11 mouse cellular contexts compared by ENCODE assay signal in the genomic region with DNA sequence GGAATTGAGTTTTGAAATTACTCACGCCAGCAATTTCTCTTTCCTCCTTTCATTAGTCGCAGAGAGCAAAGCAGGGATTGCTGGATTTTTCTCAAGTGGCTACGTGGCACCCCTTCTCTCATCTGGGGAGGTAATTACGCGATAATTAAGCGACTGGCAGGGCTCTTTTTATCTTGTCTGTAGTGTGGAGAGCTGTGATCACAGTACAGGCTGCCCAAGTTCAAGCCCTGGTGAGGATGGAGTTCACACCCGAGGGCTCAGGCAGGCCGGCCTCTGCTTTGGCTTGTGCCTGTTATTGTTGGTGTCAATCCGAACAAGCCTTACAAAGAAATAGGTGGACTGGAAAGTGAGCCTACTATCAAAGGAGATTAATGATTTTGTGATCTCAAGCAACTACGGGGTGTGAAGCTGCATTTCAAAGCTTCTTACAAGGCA. TPM values are rescaled to one million over a fixed set of nuclear protein-coding genes. Genes with fewer than 3 reads are reported as not detected.
DNase-seq lines count a peak whose midpoint lies in the region; ATAC-seq and TF ChIP-seq lines count a peak whose summit lies in the region.
"Had no signal": no experiment of that assay in that cellular context is flagged by ENCODE, and none has a peak within 500 bp of the region (broad histone marks: within the 10 kb centered on the region; RNA-seq: fewer than 3 reads in every experiment).

No protein-coding gene starts in this region.

- H3K4me1 ChIP-seq in kidney, embryonic 15.5 days: peaks cover 36% of the 10 kb centered on the region
- peaks cover 25% of the 10 kb centered on the region for H3K4me1 ChIP-seq in embryonic facial prominence, embryonic 13.5 days
- no peaks in the 10 kb centered on the region for H3K4me1 ChIP-seq in intestine, postnatal 0 days (replicated peaks; ENCODE audit: control insufficient read depth, insufficient read depth, low read length)
- H3K4me1 ChIP-seq in neural tube, embryonic 12.5 days: peaks cover 23% of the 10 kb centered on the region

- no peak for ATAC-seq in kidney, embryonic 15.5 days (replicated peaks; ENCODE audit: low FRiP score)
- no peak for ATAC-seq in embryonic facial prominence, embryonic 13.5 days (ENCODE audit: insufficient number of reproducible peaks, insufficient read depth, low FRiP score, low TSS enrichment, low read depth)
- ATAC-seq in intestine, postnatal 0 days: no peak
- ATAC-seq in neural tube, embryonic 12.5 days (ENCODE audit: low FRiP score, low read depth): no peak
- ATAC-seq: Patski had no signal

- H3K4me3 ChIP-seq in kidney, embryonic 15.5 days (replicated peaks): peak overlapping the region; percentile 35
- H3K4me3 ChIP-seq in embryonic facial prominence, embryonic 13.5 days: no peak overlapping the region
- peak overlapping the region; percentile 55 for H3K4me3 ChIP-seq in intestine, postnatal 0 days (ENCODE audit: low read depth, low read length)
- H3K4me3 ChIP-seq in neural tube, embryonic 12.5 days: no peak overlapping the region

- no peak for TF ChIP-seq CTCF in intestine, postnatal 0 days (IDR thresholded peaks at IDR 0.05; ENCODE audit: low read depth)

- H3K27me3 ChIP-seq in kidney, embryonic 15.5 days: peaks cover 90% of the 10 kb centered on the region
- peaks cover 91% of the 10 kb centered on the region for H3K27me3 ChIP-seq in embryonic facial prominence, embryonic 13.5 days
- H3K27me3 ChIP-seq in intestine, postnatal 0 days (replicated peaks; ENCODE audit: control insufficient read depth, insufficient read depth, low read length): peaks cover 43% of the 10 kb centered on the region
- peaks cover 78% of the 10 kb centered on the region for H3K27me3 ChIP-seq in neural tube, embryonic 12.5 days (replicated peaks)

- H3K36me3 ChIP-seq in kidney, embryonic 15.5 days: no peaks in the 10 kb centered on the region
- no peaks in the 10 kb centered on the region for H3K36me3 ChIP-seq in embryonic facial prominence, embryonic 13.5 days
- no peaks in the 10 kb centered on the region; the same call in 1 of the 2 replicates for H3K36me3 ChIP-seq in intestine, postnatal 0 days (ENCODE audit: control insufficient read depth, insufficient read depth)
- H3K36me3 ChIP-seq in neural tube, embryonic 12.5 days: no peaks in the 10 kb centered on the region

- H3K4me2 ChIP-seq in kidney, embryonic 15.5 days: peak overlapping the region; percentile 57; the same call in 1 of the 2 replicates
- 0 out of 2 replicates have a peak overlapping the region, but pooled peaks have one; percentile 55 for H3K4me2 ChIP-seq in embryonic facial prominence, embryonic 13.5 days
- H3K4me2 ChIP-seq in intestine, postnatal 0 days (replicated peaks; ENCODE audit: low read depth): peak overlapping the region; percentile 74
- peak overlapping the region; percentile 62 for H3K4me2 ChIP-seq in neural tube, embryonic 12.5 days (replicated peaks)

- H3K27ac ChIP-seq in kidney, embryonic 15.5 days: no peak overlapping the region
- H3K27ac ChIP-seq in embryonic facial prominence, embryonic 13.5 days: no peak overlapping the region
- peak overlapping the region; percentile 90 for H3K27ac ChIP-seq in intestine, postnatal 0 days (ENCODE audit: low read depth, low read length)
- no peak overlapping the region for H3K27ac ChIP-seq in neural tube, embryonic 12.5 days

- 2% methylated on average over 10 of the region's 10 CpGs for WGBS in kidney, embryonic 15.5 days
- WGBS in embryonic facial prominence, embryonic 13.5 days: 2% methylated on average over 10 of the region's 10 CpGs
- WGBS in intestine, postnatal 0 days: under 1% methylated on average over 10 of the region's 10 CpGs
- under 1% methylated on average over 10 of the region's 10 CpGs for WGBS in neural tube, embryonic 12.5 days

- DNase-seq in kidney, adult 11 months: no peak
- no peak for DNase-seq in left cerebral cortex, postnatal 14 days (ENCODE audit: low spot score in 2 of 2)
- no peak for DNase-seq in gastrocnemius, postnatal 10 days
- no peak for DNase-seq in thymus, postnatal 4 days

- intact Hi-C loops in left cerebral cortex, postnatal 14 days (cut with DNase I): loop anchor here (5.0 kb wide), 1 partner anchor 852 kb away; no protein-coding TSS in a partner anchor

- no peak overlapping the region for H3K9ac ChIP-seq in kidney, embryonic 15.5 days
- H3K9ac ChIP-seq in embryonic facial prominence, embryonic 13.5 days: no peak overlapping the region
- peak overlapping the region; percentile 71 for H3K9ac ChIP-seq in intestine, postnatal 0 days (ENCODE audit: low read depth, low read length)
- no peak overlapping the region for H3K9ac ChIP-seq in neural tube, embryonic 12.5 days

- no peaks in the 10 kb centered on the region for H3K9me3 ChIP-seq in kidney, embryonic 15.5 days (replicated peaks)
- no peaks in the 10 kb centered on the region for H3K9me3 ChIP-seq in embryonic facial prominence, embryonic 13.5 days
- no peaks in the 10 kb centered on the region for H3K9me3 ChIP-seq in intestine, postnatal 0 days (ENCODE audit: control insufficient read depth)
- H3K9me3 ChIP-seq in neural tube, embryonic 12.5 days: no peaks in the 10 kb centered on the region

RNA-seq across cellular contexts. Expression of a gene that starts 7.1 kb away (rescaled TPM):
- 0.93 and 1.0 TPM in 2 replicates for polyA plus RNA-seq in kidney, embryonic 15.5 days (2015; fragmentation: Nextera tagmentation; extraction: Ambion mirVana)
- polyA plus RNA-seq in embryonic facial prominence, embryonic 13.5 days (2015; fragmentation: Nextera tagmentation; extraction: Ambion mirVana): 0.96 and 2.7 TPM in 2 replicates
- 3.7 and 4.0 TPM in 2 replicates for polyA plus RNA-seq in intestine, postnatal 0 days (2015; fragmentation: Nextera tagmentation; extraction: Ambion mirVana)
- polyA plus RNA-seq in neural tube, embryonic 12.5 days (2016; fragmentation: Nextera tagmentation; extraction: Ambion mirVana): 1.3 and 1.8 TPM in 2 replicates
- total RNA-seq in left cerebral cortex, postnatal 14 days (2021): not detected
- total RNA-seq in gastrocnemius, postnatal 10 days (2021): not detected
- total RNA-seq: neutrophil, adult 5-6 weeks had no signal
- polyA plus RNA-seq: cortical plate, adult 2 months had no signal

RNA-seq across cellular contexts. Expression of a gene that starts 24.3 kb away (rescaled TPM):
- polyA plus RNA-seq in kidney, embryonic 15.5 days (2015; fragmentation: Nextera tagmentation; extraction: Ambion mirVana): 0.21 and 0.35 TPM in 2 replicates
- 0.80 and 1.2 TPM in 2 replicates for polyA plus RNA-seq in embryonic facial prominence, embryonic 13.5 days (2015; fragmentation: Nextera tagmentation; extraction: Ambion mirVana)
- 0.20 and 0.43 TPM in 2 replicates for polyA plus RNA-seq in intestine, postnatal 0 days (2015; fragmentation: Nextera tagmentation; extraction: Ambion mirVana)
- polyA plus RNA-seq in neural tube, embryonic 12.5 days (2016; fragmentation: Nextera tagmentation; extraction: Ambion mirVana): 0.50 and 0.77 TPM in 2 replicates
- under 1 TPM; 0.24 to 0.57 TPM for total RNA-seq in left cerebral cortex, postnatal 14 days (2021)
- not detected for total RNA-seq in gastrocnemius, postnatal 10 days (2021)
- total RNA-seq: neutrophil, adult 5-6 weeks had no signal

Comparison
In these comparisons a context has a peak if more than half of its experiments do, and no peak if none do; other contexts are left out.
1. H3K4me3 ChIP-seq: peak in kidney, embryonic 15.5 days (single experiment) and intestine, postnatal 0 days (single experiment); none in embryonic facial prominence, embryonic 13.5 days (single experiment) and neural tube, embryonic 12.5 days (single experiment).
2. Peak in every context shown above with its lines, with median percentiles within 50 percentile points of each other: H3K4me2 ChIP-seq.